Mouse (Mus musculus): Measurements from ENCODE around the gene Nkx6-2. TPM values are rescaled to one million over a fixed set of nuclear protein-coding genes. Genes with fewer than 3 reads are reported as not detected.

Nkx6-2 gene
- polyA plus RNA-seq, 1 experiment from 2014 or later, result 8.4 TPM

- WGBS, result 72% methylated on average over 6 of the region's 6 CpGs
- no peaks in the 10 kb centered on the region for H3K27me3 ChIP-seq (ENCODE audit: control insufficient read depth, insufficient read depth, low read length)
These were observed 12.7 kb upstream of the Nkx6-2 start for GRCm38 (mm10) chr7:139595311-139595710.

GRCm38 (mm10) chr7:139591311-139591710 is 8.7 kb upstream of the Nkx6-2 start:
- H3K4me2 ChIP-seq (replicated peaks; ENCODE audit: low read depth), result no peak overlapping the region
- H3K9me3 ChIP-seq (ENCODE audit: control insufficient read depth, low read length), result no peaks in the 10 kb centered on the region
- H3K4me1 ChIP-seq (replicated peaks; ENCODE audit: control insufficient read depth, insufficient read depth), result no peaks in the 10 kb centered on the region
- TF ChIP-seq EP300 (optimal IDR thresholded peaks at IDR 0.05) (no peak), CTCF (IDR thresholded peaks at IDR 0.05; ENCODE audit: low read depth) (no peak)
- H3K27ac ChIP-seq (replicated peaks), result no peak overlapping the region
- H3K9ac ChIP-seq (ENCODE audit: low read length), result no peak overlapping the region
- no peak for ATAC-seq (ENCODE audit: low FRiP score, low TSS enrichment)
- H3K36me3 ChIP-seq (ENCODE audit: control insufficient read depth, insufficient read depth, low read length), result no peaks in the 10 kb centered on the region
- H3K27me3 ChIP-seq (ENCODE audit: control insufficient read depth, insufficient read depth, low read length), result 0 out of 2 replicates have a peak, but pooled peaks cover 2% of the 10 kb centered on the region
- DNase-seq (ENCODE audit: low spot score), result no peak
- WGBS, result 76% methylated on average over 5 of the region's 5 CpGs
- H3K4me3 ChIP-seq (ENCODE audit: low read depth, low read length), result no peak overlapping the region

More at GRCm38 (mm10) chr7:139595311-139595710, 12.7 kb upstream of the Nkx6-2 start:
- Histone ChIP-seq H3K9me3 (ENCODE audit: control insufficient read depth, low read length) (no peaks in the 10 kb centered on the region), H3K27ac (replicated peaks) (no peak overlapping the region), H3K4me1 (replicated peaks; ENCODE audit: control insufficient read depth, insufficient read depth) (no peaks in the 10 kb centered on the region), H3K36me3 (ENCODE audit: control insufficient read depth, insufficient read depth, low read length) (no peaks in the 10 kb centered on the region), H3K4me2 (replicated peaks; ENCODE audit: low read depth) (no peak overlapping the region), H3K9ac (ENCODE audit: low read length) (no peak overlapping the region), H3K4me3 (ENCODE audit: low read depth, low read length) (no peak overlapping the region)
- TF ChIP-seq EP300 (optimal IDR thresholded peaks at IDR 0.05) (no peak), CTCF (IDR thresholded peaks at IDR 0.05; ENCODE audit: low read depth) (no peak)
- DNase-seq (ENCODE audit: low spot score) (no peak), ATAC-seq (ENCODE audit: low FRiP score, low TSS enrichment) (no peak)

DNA sequence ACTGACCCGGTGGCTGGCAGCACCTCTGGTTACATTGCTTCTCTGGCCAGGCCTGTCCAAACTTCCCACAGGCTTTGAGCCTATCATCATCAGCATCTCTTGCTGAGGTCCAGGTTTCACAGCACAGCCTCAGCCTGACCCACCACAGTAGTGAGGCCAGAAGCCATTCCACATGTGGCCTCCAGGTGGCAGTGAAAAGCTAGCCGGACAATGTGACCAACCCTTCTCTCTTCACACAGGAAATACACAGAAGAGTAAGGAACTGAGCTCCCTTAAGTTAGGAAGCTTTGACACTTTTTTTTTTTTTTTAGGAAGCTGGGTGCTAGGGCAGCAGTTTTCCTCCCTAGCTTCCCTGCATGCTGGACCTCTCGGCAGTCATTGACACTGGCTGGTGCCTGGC is 7.7 kb upstream of the Nkx6-2 start:
- DNase-seq (ENCODE audit: low spot score), result peak; percentile 58
- Histone ChIP-seq H3K4me2 (replicated peaks; ENCODE audit: low read depth) (no peak overlapping the region), H3K9ac (ENCODE audit: low read length) (no peak overlapping the region), H3K27ac (replicated peaks) (no peak overlapping the region), H3K4me3 (ENCODE audit: low read depth, low read length) (no peak overlapping the region), H3K4me1 (replicated peaks; ENCODE audit: control insufficient read depth, insufficient read depth) (no peaks in the 10 kb centered on the region), H3K27me3 (ENCODE audit: control insufficient read depth, insufficient read depth, low read length) (peaks cover 8% of the 10 kb centered on the region; the same call in 1 of the 2 replicates), H3K9me3 (ENCODE audit: control insufficient read depth, low read length) (no peaks in the 10 kb centered on the region), H3K36me3 (ENCODE audit: control insufficient read depth, insufficient read depth, low read length) (no peaks in the 10 kb centered on the region)
- 34% methylated on average over 3 of the region's 3 CpGs for WGBS
- TF ChIP-seq EP300 (optimal IDR thresholded peaks at IDR 0.05) (no peak), CTCF (IDR thresholded peaks at IDR 0.05; ENCODE audit: low read depth) (peak; percentile 83)
- ATAC-seq (ENCODE audit: low FRiP score, low TSS enrichment), result peak; percentile 45; the same call in 1 of the 2 replicates

DNA sequence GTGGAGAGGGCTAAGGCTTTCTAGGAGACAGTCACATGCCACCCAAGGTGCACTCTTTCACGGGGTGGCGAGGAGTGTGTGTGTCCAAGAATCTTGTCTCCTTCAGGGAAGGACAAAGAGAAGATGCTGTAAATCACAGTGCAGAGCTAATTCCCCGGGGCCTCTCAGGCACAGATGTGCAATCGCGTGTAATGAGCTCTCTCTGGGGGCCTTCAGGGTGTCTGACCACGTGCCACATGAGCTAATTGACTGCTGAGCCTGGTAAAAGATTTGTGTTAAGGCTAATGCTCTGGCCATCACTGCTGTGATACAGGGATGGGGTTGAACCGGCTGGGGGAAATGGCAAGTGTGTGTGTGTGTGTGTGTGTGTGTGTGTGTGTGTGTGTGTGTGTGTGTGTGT is 5.3 kb upstream of the Nkx6-2 start:
- ATAC-seq (ENCODE audit: low FRiP score, low TSS enrichment) (no peak), DNase-seq (ENCODE audit: low spot score) (no peak)
- H3K4me2 ChIP-seq (replicated peaks; ENCODE audit: low read depth), result no peak overlapping the region
- H3K27me3 ChIP-seq (ENCODE audit: control insufficient read depth, insufficient read depth, low read length), result peaks cover 18% of the 10 kb centered on the region; the same call in 1 of the 2 replicates
- no peaks in the 10 kb centered on the region for H3K9me3 ChIP-seq (ENCODE audit: control insufficient read depth, low read length)
- no peak overlapping the region for H3K27ac ChIP-seq (replicated peaks)
- H3K4me1 ChIP-seq (replicated peaks; ENCODE audit: control insufficient read depth, insufficient read depth), result no peaks in the 10 kb centered on the region
- H3K9ac ChIP-seq (ENCODE audit: low read length), result no peak overlapping the region
- H3K36me3 ChIP-seq (ENCODE audit: control insufficient read depth, insufficient read depth, low read length), result no peaks in the 10 kb centered on the region
- WGBS, result 41% methylated on average over 7 of the region's 7 CpGs
- TF ChIP-seq EP300 (optimal IDR thresholded peaks at IDR 0.05) (no peak), CTCF (IDR thresholded peaks at IDR 0.05; ENCODE audit: low read depth) (no peak)
- H3K4me3 ChIP-seq (ENCODE audit: low read depth, low read length), result no peak overlapping the region

DNA sequence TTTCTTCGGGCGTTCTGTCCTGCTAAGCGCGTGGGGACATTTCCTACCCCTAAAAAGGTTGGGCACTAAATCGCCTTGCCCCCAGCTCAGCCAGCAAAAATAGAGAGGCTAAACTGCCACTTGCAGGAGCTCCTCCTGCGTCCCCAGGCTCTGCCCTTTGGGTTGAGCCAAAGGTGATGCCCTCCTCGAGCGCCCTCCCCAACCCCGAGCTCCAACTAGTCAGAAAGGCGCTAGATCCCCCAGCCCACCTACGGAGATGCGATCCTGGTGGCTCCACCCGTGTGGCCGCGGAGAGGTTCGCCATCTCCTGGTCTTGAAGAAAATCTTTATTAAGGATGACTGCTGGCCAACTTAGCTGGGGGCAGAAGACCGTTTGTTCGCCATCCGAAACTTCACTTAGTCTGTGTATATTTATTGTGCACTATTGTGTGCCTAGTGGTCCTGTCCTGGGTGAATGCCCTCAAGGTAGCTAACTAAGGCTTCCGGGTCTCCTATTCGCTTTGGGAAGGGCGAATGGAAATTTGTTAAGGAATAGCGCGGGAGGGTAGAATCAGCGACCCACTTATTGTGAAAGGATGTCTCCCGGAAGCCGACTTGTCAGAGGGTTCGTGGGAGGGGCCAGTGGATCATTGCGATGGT is 2.7 kb upstream of the Nkx6-2 start:
- H3K4me2 ChIP-seq (replicated peaks; ENCODE audit: low read depth), result no peak overlapping the region
- H3K9ac ChIP-seq (ENCODE audit: low read length), result no peak overlapping the region
- 0 out of 2 replicates have a peak overlapping the region, but pooled peaks have one; percentile 1 for H3K4me3 ChIP-seq (ENCODE audit: low read depth, low read length)
- no peak for TF ChIP-seq EP300 (optimal IDR thresholded peaks at IDR 0.05)
- 0 out of 2 replicates have a peak, but pooled peaks have one; percentile 20 for TF ChIP-seq CTCF (IDR thresholded peaks at IDR 0.05; ENCODE audit: low read depth)
- DNase-seq (ENCODE audit: low spot score) (no peak), ATAC-seq (ENCODE audit: low FRiP score, low TSS enrichment) (no peak)
- WGBS, result 5% methylated on average over 29 of the region's 29 CpGs
- no peaks in the 10 kb centered on the region for H3K36me3 ChIP-seq (ENCODE audit: control insufficient read depth, insufficient read depth, low read length)
- no peaks in the 10 kb centered on the region for H3K9me3 ChIP-seq (ENCODE audit: control insufficient read depth, low read length)
- peaks cover 32% of the 10 kb centered on the region; the same call in 1 of the 2 replicates for H3K27me3 ChIP-seq (ENCODE audit: control insufficient read depth, insufficient read depth, low read length)
- 0 out of 2 replicates have a peak, but pooled peaks cover 2% of the 10 kb centered on the region for H3K4me1 ChIP-seq (replicated peaks; ENCODE audit: control insufficient read depth, insufficient read depth)
- H3K27ac ChIP-seq (replicated peaks), result no peak overlapping the region
